Mouse (Mus musculus): ENCODE results near the gene Anp32e. TPM values are rescaled to one million over a fixed set of nuclear protein-coding genes. Genes with fewer than 3 reads are reported as not detected.

The Anp32e gene
- polyA plus RNA-seq, 2 experiments, result 39.5 to 104 TPM

DNA sequence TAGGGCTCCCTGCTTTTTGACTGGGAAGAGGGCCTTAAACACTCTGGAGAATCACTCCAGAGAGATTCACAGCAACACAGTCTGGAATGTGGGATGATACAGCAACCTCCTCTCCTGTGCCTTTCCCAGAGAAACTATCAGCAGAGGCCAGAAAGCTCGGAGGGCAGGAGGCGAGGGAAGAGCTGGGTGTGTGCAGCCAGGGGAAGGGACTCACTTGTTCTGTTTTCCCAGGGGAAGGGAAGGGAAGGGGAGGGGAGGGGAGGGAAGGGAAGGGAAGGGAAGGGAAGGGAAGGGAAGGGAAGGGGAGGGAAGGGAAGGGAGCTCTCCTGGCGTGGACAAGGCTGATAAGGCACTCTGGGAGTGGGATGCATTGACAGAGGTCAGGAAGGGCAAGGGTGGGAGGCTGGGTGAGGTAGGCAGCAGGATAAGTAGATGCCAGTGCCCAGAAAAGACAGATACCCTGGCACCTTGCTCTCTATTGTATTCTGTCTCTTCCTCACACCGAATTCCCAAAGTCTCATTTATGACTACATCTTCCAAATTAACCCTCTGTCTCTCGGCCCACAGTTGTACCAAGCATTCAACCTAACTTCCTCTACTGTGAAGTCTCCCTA is 64.1 kb downstream of the Anp32e start:
- Histone ChIP-seq H3K4me3 (ENCODE audit: insufficient read depth in 1 of 2, low read depth in 2 of 2, low read length in 2 of 2) (no peak overlapping the region), H3K9me3 (ENCODE audit: control insufficient read depth, low read length) (no peaks in the 10 kb centered on the region), H3K27ac (no peak overlapping the region), H3K27me3 (ENCODE audit: control insufficient read depth, insufficient read depth, low read length) (peaks cover 31% of the 10 kb centered on the region), H3K4me2 (ENCODE audit: low read depth) (no peak overlapping the region; the same call in 1 of the 2 replicates), H3K4me1 (replicated peaks; ENCODE audit: control insufficient read depth in 2 of 2, insufficient read depth in 2 of 2, low read length in 1 of 2) (peaks cover 6 to 19% of the 10 kb centered on the region in 2 experiments), H3K36me3 (replicated peaks; ENCODE audit: control insufficient read depth, insufficient read depth, low read depth) (no peaks in the 10 kb centered on the region), H3K9ac (replicated peaks) (no peak overlapping the region)
- WGBS (ENCODE audit: insufficient replicate concordance), result 54% methylated on average over 5 of the region's 5 CpGs
- no peak for DNase-seq (ENCODE audit: low read depth in 3 of 3, low spot score in 3 of 3)
- ATAC-seq (ENCODE audit: insufficient read depth), result no peak
- TF ChIP-seq EP300 (IDR thresholded peaks at IDR 0.05; ENCODE audit: low read depth) (no peak), CTCF (IDR thresholded peaks at IDR 0.05; ENCODE audit: low read depth) (no peak)

DNA sequence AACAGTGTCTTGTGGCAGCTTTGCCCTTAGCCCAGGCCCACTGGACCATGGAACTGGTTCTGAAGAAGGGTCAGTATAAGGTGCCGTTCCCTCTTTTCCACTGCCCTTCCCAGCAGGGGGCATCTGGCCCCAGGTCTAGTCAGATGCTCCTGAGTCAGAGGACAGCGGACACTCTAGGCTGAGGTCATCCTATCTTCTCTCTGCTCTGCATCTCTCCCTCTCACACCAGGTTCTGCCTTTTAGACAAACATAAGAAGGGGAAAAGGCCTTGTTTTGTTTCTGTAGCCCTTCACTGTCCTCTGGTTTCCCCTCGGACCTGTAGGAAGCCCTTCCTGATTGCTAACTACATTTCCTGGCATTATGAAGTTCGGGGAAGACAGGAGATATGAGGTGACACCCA is 64.8 kb downstream of the Anp32e start:
- Histone ChIP-seq H3K27ac (no peak overlapping the region), H3K4me2 (ENCODE audit: low read depth) (peak overlapping the region; percentile 84), H3K36me3 (replicated peaks; ENCODE audit: control insufficient read depth, insufficient read depth, low read depth) (no peaks in the 10 kb centered on the region), H3K9ac (replicated peaks) (no peak overlapping the region), H3K9me3 (ENCODE audit: control insufficient read depth, low read length) (no peaks in the 10 kb centered on the region), H3K27me3 (ENCODE audit: control insufficient read depth, insufficient read depth, low read length) (peaks cover 31% of the 10 kb centered on the region), H3K4me3 (ENCODE audit: insufficient read depth in 1 of 2, low read depth in 2 of 2, low read length in 2 of 2) (0 out of 4 replicates have a peak overlapping the region, but pooled peaks of 1 of the 2 experiments have one; percentile 1), H3K4me1 (replicated peaks; ENCODE audit: control insufficient read depth in 2 of 2, insufficient read depth in 2 of 2, low read length in 1 of 2) (peaks cover 9 to 22% of the 10 kb centered on the region in 2 experiments)
- 34% methylated on average over 4 of the region's 4 CpGs for WGBS (ENCODE audit: insufficient replicate concordance)
- ATAC-seq (ENCODE audit: insufficient read depth) (no peak), DNase-seq (ENCODE audit: low read depth in 3 of 3, low spot score in 3 of 3) (no peak)
- TF ChIP-seq EP300 (IDR thresholded peaks at IDR 0.05; ENCODE audit: low read depth), result no peak
- TF ChIP-seq CTCF (IDR thresholded peaks at IDR 0.05; ENCODE audit: low read depth), result peak; percentile 39; the same call in 1 of the 2 replicates

GRCm38 (mm10) chr3:95994381-95994846 is 65.4 kb downstream of the Anp32e start:
- no peaks in the 10 kb centered on the region for H3K9me3 ChIP-seq (ENCODE audit: control insufficient read depth, low read length)
- H3K9ac ChIP-seq (replicated peaks), result no peak overlapping the region
- no peak for TF ChIP-seq EP300 (IDR thresholded peaks at IDR 0.05; ENCODE audit: low read depth)
- TF ChIP-seq CTCF (IDR thresholded peaks at IDR 0.05; ENCODE audit: low read depth), result no peak
- peak overlapping the region; percentile 84 for H3K4me2 ChIP-seq (ENCODE audit: low read depth)
- H3K4me1 ChIP-seq (replicated peaks; ENCODE audit: control insufficient read depth in 2 of 2, insufficient read depth in 2 of 2, low read length in 1 of 2), result peaks cover 13 to 28% of the 10 kb centered on the region in 2 experiments
- H3K27ac ChIP-seq, result no peak overlapping the region
- peak overlapping the region; percentile 35 to 61; a peak in 3 of 4 replicates for H3K4me3 ChIP-seq (ENCODE audit: insufficient read depth in 1 of 2, low read depth in 2 of 2, low read length in 2 of 2)
- peaks cover 31% of the 10 kb centered on the region for H3K27me3 ChIP-seq (ENCODE audit: control insufficient read depth, insufficient read depth, low read length)
- DNase-seq (ENCODE audit: low read depth in 3 of 3, low spot score in 3 of 3) (no peak), ATAC-seq (ENCODE audit: insufficient read depth) (no peak)
- 21% methylated on average over 6 of the region's 6 CpGs for WGBS (ENCODE audit: insufficient replicate concordance)
- H3K36me3 ChIP-seq (replicated peaks; ENCODE audit: control insufficient read depth, insufficient read depth, low read depth), result no peaks in the 10 kb centered on the region

DNA sequence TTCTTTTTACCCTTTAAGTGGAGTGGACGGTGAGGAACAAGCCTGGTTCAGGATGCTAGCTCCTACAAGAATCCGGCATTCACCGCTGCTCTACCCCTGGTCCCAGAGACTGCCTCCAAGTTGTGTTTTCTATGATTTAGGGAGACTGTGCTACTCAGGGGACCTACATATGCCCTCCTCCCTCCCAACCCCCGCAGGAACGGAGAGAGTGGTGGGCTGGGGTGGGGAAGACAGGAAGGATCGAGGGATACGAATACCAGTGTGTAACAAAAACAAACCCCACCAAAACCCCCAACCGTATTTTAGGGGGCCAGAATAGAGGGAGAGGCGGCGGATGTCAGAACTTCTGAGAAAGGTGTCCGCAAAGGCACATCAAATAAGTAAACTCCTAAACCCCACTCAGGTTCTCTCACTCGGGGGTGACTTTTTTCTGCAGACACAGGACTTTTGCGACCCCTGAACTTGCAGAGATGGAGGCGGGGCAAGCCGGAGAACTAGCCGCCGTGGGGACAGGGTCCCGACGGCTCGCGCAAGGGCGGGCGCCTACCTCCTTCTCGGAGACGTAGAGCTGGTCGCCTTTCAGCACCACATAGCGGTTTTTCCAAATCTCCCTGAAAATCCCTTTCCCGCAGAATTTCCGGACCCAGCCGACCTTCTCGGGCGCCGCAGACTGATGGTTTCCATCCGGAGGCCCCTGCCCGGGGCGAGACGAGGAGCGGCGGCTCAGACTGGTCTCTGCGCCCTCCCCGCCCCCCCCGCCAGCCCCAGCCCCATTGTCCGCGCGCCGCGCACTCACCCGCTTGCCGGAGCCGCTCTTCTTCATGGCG is 66.1 kb downstream of the Anp32e start:
- WGBS (ENCODE audit: insufficient replicate concordance), result 1% methylated on average over 51 of the region's 51 CpGs
- Histone ChIP-seq H3K27ac (peak overlapping the region; percentile 23; the same call in 1 of the 2 replicates), H3K9ac (replicated peaks) (peak overlapping the region; percentile 35), H3K4me1 (replicated peaks; ENCODE audit: control insufficient read depth in 2 of 2, insufficient read depth in 2 of 2, low read length in 1 of 2) (peaks cover 20 to 35% of the 10 kb centered on the region in 2 experiments), H3K4me2 (ENCODE audit: low read depth) (peak overlapping the region; percentile 84), H3K27me3 (ENCODE audit: control insufficient read depth, insufficient read depth, low read length) (peaks cover 31% of the 10 kb centered on the region), H3K36me3 (replicated peaks; ENCODE audit: control insufficient read depth, insufficient read depth, low read depth) (no peaks in the 10 kb centered on the region), H3K9me3 (ENCODE audit: control insufficient read depth, low read length) (no peaks in the 10 kb centered on the region), H3K4me3 (ENCODE audit: insufficient read depth in 1 of 2, low read depth in 2 of 2, low read length in 2 of 2) (peak overlapping the region; percentile 60 to 61)
- TF ChIP-seq EP300 (IDR thresholded peaks at IDR 0.05; ENCODE audit: low read depth), result no peak
- TF ChIP-seq CTCF (IDR thresholded peaks at IDR 0.05; ENCODE audit: low read depth), result no peak
- ATAC-seq (ENCODE audit: insufficient read depth), result no peak
- no peak for DNase-seq (ENCODE audit: low read depth in 3 of 3, low spot score in 3 of 3)
